Comparison of ENCODE assay signal across 22 mouse cellular contexts in the genomic region with DNA sequence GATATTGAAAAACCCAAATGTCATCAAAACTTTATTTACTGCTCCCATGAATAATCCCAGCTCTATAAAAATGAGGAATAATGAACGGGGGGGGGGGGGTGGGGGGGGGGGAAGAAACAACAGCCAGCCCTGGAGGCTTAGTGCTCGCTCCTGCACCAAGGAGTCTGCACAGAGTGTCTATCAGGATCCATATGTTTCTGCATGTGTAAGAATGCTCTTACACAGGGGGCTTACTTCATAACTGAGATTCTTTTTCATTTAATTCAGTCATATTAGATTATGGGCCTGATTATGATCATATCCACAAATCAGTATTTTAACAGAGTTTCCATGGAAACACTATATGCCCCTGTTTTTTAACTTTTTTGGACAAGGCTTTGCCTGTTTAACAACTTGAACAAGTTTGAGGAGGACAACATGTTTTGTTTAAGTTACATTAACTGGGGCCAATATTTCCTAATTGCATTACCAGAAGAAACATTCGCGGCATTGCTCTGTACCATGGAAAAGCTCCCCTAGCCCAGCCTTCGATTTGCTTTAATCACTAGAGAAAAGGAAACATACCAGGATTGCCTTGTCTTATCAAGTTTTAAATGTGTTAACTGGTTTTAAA. TPM values are rescaled to one million over a fixed set of nuclear protein-coding genes. Genes with fewer than 3 reads are reported as not detected.
"Had no signal": no experiment of that assay in that cellular context is flagged by ENCODE, and none has a peak within 500 bp of the region (broad histone marks: within the 10 kb centered on the region; RNA-seq: fewer than 3 reads in every experiment).

No protein-coding gene starts in this region.

- H3K27ac ChIP-seq: midbrain, embryonic 10.5 days; midbrain, embryonic 12.5 days; neural tube, embryonic 13.5 days; neural tube, embryonic 15.5 days had no signal

- DNase-seq: lung, adult 18-20 months; lung, embryonic 14.5 days; lung, postnatal 10 days; lung, postnatal 4 days; midbrain, embryonic 14.5 days; retina, postnatal 1 day; right cerebral cortex, adult 18-20 months; right cerebral cortex, postnatal 25 days; right cerebral cortex, postnatal 4 days; spleen, adult 18-20 months; thymus, adult 18-20 months; thymus, postnatal 25 days; thymus, postnatal 4 days had no signal

- ATAC-seq: midbrain, embryonic 16.5 days had no signal

- H3K4me1 ChIP-seq: neural tube, embryonic 15.5 days had no signal

- H3K4me3 ChIP-seq: midbrain, embryonic 10.5 days; midbrain, embryonic 12.5 days; myocyte; neural tube, embryonic 13.5 days; neural tube, embryonic 15.5 days had no signal

- H3K9ac ChIP-seq: lung, embryonic 14.5 days; midbrain, embryonic 12.5 days; neural tube, embryonic 13.5 days; neural tube, embryonic 15.5 days had no signal

- H3K4me2 ChIP-seq: lung, embryonic 14.5 days; midbrain, embryonic 12.5 days; neural tube, embryonic 13.5 days; neural tube, embryonic 15.5 days had no signal

- H3K36me3 ChIP-seq: midbrain, embryonic 10.5 days; midbrain, embryonic 12.5 days; neural tube, embryonic 13.5 days; neural tube, embryonic 15.5 days had no signal

- H3K27me3 ChIP-seq: midbrain, embryonic 12.5 days; neural tube, embryonic 13.5 days; neural tube, embryonic 15.5 days had no signal

- H3K9me3 ChIP-seq: midbrain, embryonic 10.5 days; midbrain, embryonic 12.5 days; neural tube, embryonic 13.5 days; neural tube, embryonic 15.5 days had no signal

RNA-seq across cellular contexts. Expression of gene Lrtm1, which starts 12.7 kb away (rescaled TPM):
- polyA plus RNA-seq: small intestine, adult 2 months; stomach, embryonic 14.5 days; thymus, postnatal 0 days had no signal
